Mouse (Mus musculus) embryonic stem cell, embryonic (primary cell): ENCODE measurements around the gene Slc16a8.

Source experiments
- CTCF ChIA-PET, 4 experiments: fragments of 300-600 bp in 2 of 4; fragments of 350-600 bp in 2 of 4; sonication (Branson Sonifier 250); formaldehyde crosslinking; loops; one replicate each; lab custom pipeline; 2022; ENCODE audit warnings: inconsistent platforms in 2 of 4; lab: Charles Lee
- POLR2A ChIA-PET, 4 experiments: fragments of 300-600 bp in 2 of 4; fragments of 350-600 bp in 2 of 4; sonication (Branson Sonifier 250); formaldehyde crosslinking; loops; one replicate each; lab custom pipeline; 2022; ENCODE audit warnings: antibody characterized with exemption in 4 of 4, inconsistent platforms in 1 of 4; lab: Charles Lee

Slc16a8 gene

DNA sequence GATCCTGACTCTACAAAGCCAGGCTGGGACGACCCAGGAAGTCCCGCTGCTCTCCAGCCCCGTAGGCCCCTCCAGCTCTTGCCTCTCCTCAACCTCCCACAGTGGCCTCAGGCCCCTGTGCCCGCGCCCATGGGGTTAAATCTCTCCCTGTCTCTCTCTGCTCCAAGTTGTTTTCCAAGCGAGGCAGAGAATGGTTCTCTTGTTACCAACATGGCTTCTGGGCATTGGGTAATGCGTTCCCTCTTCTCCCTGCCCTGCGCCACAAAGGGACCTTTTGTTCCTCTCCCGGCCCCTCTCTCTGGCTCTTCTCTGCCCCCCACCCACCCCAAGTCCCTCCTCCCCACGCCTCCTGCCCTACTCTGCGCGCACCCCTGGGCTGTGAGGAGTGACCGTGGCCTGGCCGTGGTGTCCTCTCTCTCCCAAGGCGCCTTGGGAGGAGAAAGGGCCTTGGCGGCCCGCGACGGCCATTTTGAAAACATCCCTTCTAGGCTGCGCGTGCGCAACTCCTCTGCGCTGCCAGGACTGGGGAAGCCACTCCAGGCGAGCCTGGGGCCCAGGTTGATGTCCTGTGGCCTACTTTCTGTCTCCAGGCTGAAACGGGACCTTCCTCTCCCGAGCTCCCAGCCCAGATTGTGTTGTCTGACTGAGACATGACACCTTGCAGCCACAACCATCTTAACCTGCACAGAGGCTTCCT, 41.7 kb downstream of the Slc16a8 start:
- ChIA-PET POLR2A (interaction anchor here in 3 of 4 experiments (0.6 to 5.1 kb wide), 21 partner anchors 11 to 961 kb away, joined by 3 to 37 read pairs (median 4); partner anchors contain the start of genes Gm49486 (in 2 of the 3), Pick1 (in 2 of the 3), Micall1 (in 1 of the 3) and Pla2g6 (in 1 of the 3)), CTCF (interaction anchor here in 3 of 4 experiments (0.5 to 1.0 kb wide), 4 partner anchors 11 to 620 kb away, joined by 3 to 5 read pairs (median 4); no protein-coding TSS in a partner anchor)

DNA sequence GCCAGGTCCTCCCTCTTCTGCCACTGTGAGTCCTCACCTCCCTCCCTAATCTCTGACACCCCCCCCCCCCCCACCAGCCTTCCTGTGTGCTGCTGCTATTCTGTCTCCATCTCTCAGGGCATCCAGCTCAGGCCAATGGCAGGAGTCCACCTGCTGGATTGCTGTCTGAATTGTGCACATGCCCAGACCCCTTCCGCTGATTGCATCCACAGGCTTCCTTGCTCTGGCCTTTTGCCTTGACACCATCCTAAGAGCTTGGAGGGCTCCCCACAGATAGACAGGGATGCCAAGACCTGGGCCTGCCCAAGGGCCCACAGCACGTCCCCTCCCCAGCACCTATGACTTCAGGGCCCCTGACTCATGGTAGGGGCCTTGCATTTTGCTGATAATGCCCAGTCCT, 44.2 kb downstream of the Slc16a8 start:
- ChIA-PET POLR2A (interaction anchor here in 3 of 4 experiments (0.6 to 1.4 kb wide), 17 partner anchors 8 to 587 kb away, joined by 3 to 10 read pairs (median 4); partner anchors contain the start of genes 1700088E04Rik (in 1 of the 3) and Polr2f (in 1 of the 3)), CTCF (interaction anchor here in 1 of 4 experiments (0.7 to 1.2 kb wide), 2 partner anchors 33 to 70 kb away, joined by 3 read pairs; no protein-coding TSS in a partner anchor)

DNA sequence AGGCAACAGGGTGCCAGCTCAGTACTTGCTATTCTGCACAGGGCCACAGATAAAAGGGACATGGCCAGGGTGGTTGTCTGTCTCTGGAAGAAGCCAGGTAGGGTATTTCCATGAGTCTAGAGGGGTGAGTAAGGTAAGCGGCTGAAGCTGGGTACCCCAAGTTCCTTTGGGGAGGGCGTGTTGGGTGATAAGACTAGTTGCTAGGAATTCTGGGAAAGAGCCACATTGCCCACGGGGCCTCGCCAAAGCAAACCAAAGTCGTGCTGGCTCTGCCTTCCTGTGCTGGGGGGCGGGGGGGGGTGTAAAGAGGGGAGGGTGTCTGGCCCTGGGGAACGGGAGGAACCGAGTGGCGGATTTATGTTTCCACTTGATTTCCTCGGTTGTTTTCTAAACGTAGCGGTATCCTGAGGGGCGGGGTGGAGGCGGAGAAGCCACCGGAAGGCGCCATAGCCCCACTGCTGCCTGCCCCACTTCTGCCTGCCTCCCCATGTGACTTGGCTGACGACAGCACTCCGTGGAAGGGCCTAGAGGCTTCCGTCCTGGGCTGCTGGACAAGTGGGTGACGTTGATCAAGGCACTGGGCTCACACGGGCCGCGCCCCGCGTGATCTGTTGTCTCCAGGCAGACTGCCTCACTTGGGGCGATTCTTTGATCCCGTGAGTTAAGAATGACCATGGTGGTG, 45.7 kb downstream of the Slc16a8 start:
- POLR2A ChIA-PET: interaction anchor here in 3 of 4 experiments (0.7 to 1.9 kb wide), 13 partner anchors 10 to 544 kb away, joined by 3 to 9 read pairs (median 4); partner anchors contain the start of genes Gm49486 (in 1 of the 3) and Pick1 (in 1 of the 3)
- CTCF ChIA-PET: interaction anchor here in 2 of 4 experiments (0.7 to 1.2 kb wide), 3 partner anchors 34 to 396 kb away, joined by 3 read pairs; no protein-coding TSS in a partner anchor

DNA sequence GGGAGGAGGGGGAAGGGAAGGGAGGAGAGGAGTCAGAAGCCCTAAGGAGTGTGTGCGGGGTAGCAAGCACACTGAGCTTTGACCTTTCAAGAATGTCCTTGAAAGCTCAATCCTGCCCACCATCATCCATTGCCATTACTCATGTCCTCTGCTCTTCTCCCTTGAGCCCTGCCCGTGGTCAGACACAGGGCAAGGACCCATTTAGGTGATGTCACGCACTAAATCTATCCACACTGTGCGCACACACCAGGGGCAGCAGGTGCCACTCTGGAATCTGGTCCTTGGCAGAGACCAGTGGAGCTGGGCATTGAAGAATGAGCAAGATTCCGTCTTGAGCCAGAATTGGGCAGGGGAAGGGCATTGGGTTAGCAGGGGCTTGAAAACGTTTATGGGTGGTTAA, 46.4 kb downstream of the Slc16a8 start:
- ChIA-PET CTCF (interaction anchor here in 1 of 4 experiments (1.2 to 1.7 kb wide), 2 partner anchors 35 to 82 kb away, joined by 3 to 5 read pairs; no protein-coding TSS in a partner anchor), POLR2A (interaction anchor here in 3 of 4 experiments (0.7 to 1.9 kb wide), 10 partner anchors 9 to 544 kb away, joined by 3 to 9 read pairs (median 4); partner anchors contain the start of genes Gm49486 (in 1 of the 3) and Pick1 (in 1 of the 3))

DNA sequence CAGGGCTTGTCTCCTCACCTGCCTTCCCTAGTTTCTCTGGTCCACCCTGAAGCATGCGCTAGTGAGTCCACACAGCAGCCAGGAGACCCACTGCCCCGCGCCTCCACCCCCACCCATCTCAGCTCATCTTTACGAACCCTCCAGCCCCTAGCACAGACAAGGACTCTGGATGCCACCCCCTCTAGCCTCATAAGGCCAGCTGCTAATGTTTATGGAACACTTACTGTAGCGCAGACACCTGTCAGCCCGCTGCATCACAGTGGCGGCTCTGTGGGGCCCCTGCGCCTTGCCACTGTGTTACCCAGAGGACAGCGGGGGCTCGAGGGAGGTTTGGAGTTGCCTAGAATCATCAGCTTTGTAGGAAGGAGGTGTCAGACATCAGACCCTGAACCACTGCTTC, 52.0 kb downstream of the Slc16a8 start:
- ChIA-PET POLR2A (interaction anchor here in 3 of 4 experiments (0.5 to 2.8 kb wide), 11 partner anchors 8 to 1295 kb away, joined by 3 to 16 read pairs (median 4); no protein-coding TSS in a partner anchor), CTCF (interaction anchor here in 2 of 4 experiments (0.5 to 1.4 kb wide), 5 partner anchors 9 to 553 kb away, joined by 3 to 10 read pairs (median 4); no protein-coding TSS in a partner anchor)

DNA sequence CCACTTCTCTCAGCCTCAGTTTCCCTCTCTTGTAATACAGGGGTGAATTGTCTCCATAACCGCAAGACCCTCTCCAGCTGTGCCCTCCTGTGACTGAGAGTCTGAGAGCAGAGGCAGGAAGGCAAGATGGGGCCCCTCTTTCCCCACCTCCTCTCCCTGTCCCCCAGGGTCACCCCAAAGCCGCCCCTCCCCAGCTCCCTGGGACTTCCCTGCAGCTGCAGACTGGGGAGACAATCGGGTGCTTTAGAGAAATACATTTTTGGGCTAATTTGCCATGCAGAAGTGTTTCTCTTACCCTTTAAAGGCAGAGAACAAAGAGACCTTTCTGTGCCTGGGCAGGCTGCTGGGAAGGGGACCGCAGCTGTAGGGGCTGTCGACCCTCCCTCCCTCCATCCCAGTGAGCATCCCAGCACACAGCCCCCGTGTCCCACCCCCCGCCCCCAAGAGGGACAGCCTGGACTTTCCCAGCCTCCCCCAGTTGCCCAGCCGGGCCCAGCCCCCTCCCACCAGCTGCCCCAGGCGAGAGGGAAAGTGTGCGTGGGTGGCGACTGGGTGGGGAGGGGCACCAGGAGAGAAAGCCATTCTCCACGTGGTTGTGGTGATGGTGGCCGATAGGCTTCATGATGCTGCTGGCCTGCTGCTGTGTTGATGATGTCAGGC, 52.9 kb downstream of the Slc16a8 start:
- POLR2A ChIA-PET: interaction anchor here in 3 of 4 experiments (0.6 to 2.8 kb wide), 9 partner anchors 8 to 390 kb away, joined by 3 to 16 read pairs (median 3); no protein-coding TSS in a partner anchor

More for the DNA sequence above, 52.9 kb downstream of the Slc16a8 start:
- CTCF ChIA-PET: interaction anchor here in 3 of 4 experiments (0.5 to 1.4 kb wide), 6 partner anchors 8 to 316 kb away, joined by 3 to 10 read pairs (median 4); no protein-coding TSS in a partner anchor
